Mouse (Mus musculus) ES-Bruce4 (cell line): ENCODE results near the gene Faap24. TPM values are rescaled to one million over a fixed set of nuclear protein-coding genes. Genes with fewer than 3 reads are reported as not detected.
A peak's percentile ranks its signal among the peaks of the same experiment; 100 is the strongest.

Experiments
- H3K27ac ChIP-seq: 2 replicates; pipeline ENCODE4 v1.5.1; 2012; ENCODE audit warnings: low read length, inconsistent platforms; ENCODE audit not compliant: insufficient read depth
- H3K27me3 ChIP-seq: 2 replicates; pipeline ENCODE4 v1.6.1; 2012; ENCODE audit warnings: mild to moderate bottlenecking, low read length, inconsistent platforms; ENCODE audit not compliant: control insufficient read depth, poor library complexity, insufficient read depth, severe bottlenecking
- H3K36me3 ChIP-seq: 2 replicates; pipeline ENCODE4 v1.6.1; 2012; ENCODE audit warnings: inconsistent platforms, mild to moderate bottlenecking, low read length, moderate library complexity; ENCODE audit not compliant: control insufficient read depth, poor library complexity, insufficient read depth, severe bottlenecking
- H3K4me1 ChIP-seq: one replicate; pipeline ENCODE4 v1.8.1; 2011; ENCODE audit warnings: low read length; ENCODE audit not compliant: control insufficient read depth, insufficient read depth
- H3K4me3 ChIP-seq: 2 replicates; pipeline ENCODE4 v1.5.1; 2011; ENCODE audit warnings: low read depth, mild to moderate bottlenecking, low read length
- H3K9ac ChIP-seq: 2 replicates; pipeline ENCODE4 v1.6.1; 2012; ENCODE audit warnings: low read depth, mild to moderate bottlenecking, inconsistent platforms; ENCODE audit not compliant: poor library complexity, severe bottlenecking
- H3K9me3 ChIP-seq: replicated peaks from 2 replicates; pipeline ENCODE4 v1.6.1; 2012; ENCODE audit warnings: mild to moderate bottlenecking, low read length, inconsistent platforms; ENCODE audit not compliant: control insufficient read depth, poor library complexity, insufficient read depth, severe bottlenecking
- CTCF ChIP-seq: IDR thresholded peaks from one replicate; pipeline ENCODE4 v1.8.1; 2011; ENCODE audit warnings: low read depth, low read length
- EP300 ChIP-seq: IDR thresholded peaks from 2 replicates; pipeline ENCODE4 v1.6.1; 2011; ENCODE audit warnings: low read depth, low read length; ENCODE audit not compliant: insufficient read depth
- POLR2A ChIP-seq: IDR thresholded peaks from one replicate; pipeline ENCODE4 v1.8.1; 2011; ENCODE audit warnings: low read length; ENCODE audit not compliant: insufficient read depth
- polyA plus RNA-seq: library from polyadenylated mRNA; stranded (reverse); fragments of >200 nt; gene quantifications from 2 replicates; pipeline ENCODE4 v1.2.4, GENCODE M21; 2011; ENCODE audit warnings: low read depth; ENCODE audit not compliant: missing spikeins, insufficient read depth, insufficient read length

The Faap24 gene
- polyA plus RNA-seq, 1 experiment = 9.1 TPM

GRCm38 (mm10) chr7:35386525-35386952 lies 10.1 kb downstream of the Faap24 start:
- H3K4me1 ChIP-seq = peaks cover 4% of the 10 kb centered on the region
- no peak overlapping the region for H3K27ac ChIP-seq
- H3K9me3 ChIP-seq = no peaks in the 10 kb centered on the region
- TF ChIP-seq CTCF (peak; percentile 83), POLR2A (no peak)
- no peaks in the 10 kb centered on the region for H3K36me3 ChIP-seq
- no peaks in the 10 kb centered on the region for H3K27me3 ChIP-seq
- no peak overlapping the region for H3K9ac ChIP-seq
- no peak overlapping the region for H3K4me3 ChIP-seq

- Histone ChIP-seq H3K27ac (peak overlapping the region; percentile 90), H3K9ac (no peak overlapping the region), H3K4me1 (no peaks in the 10 kb centered on the region), H3K9me3 (no peaks in the 10 kb centered on the region), H3K27me3 (no peaks in the 10 kb centered on the region), H3K36me3 (no peaks in the 10 kb centered on the region), H3K4me3 (no peak overlapping the region)
- TF ChIP-seq EP300 (0 out of 2 replicates have a peak, but pooled peaks have one; percentile 23), CTCF (no peak)
These were observed 13.8 kb downstream of the Faap24 start for GRCm38 (mm10) chr7:35382706-35383353.

- H3K4me3 ChIP-seq = no peak overlapping the region
- no peak overlapping the region for H3K9ac ChIP-seq
- H3K27me3 ChIP-seq = no peaks in the 10 kb centered on the region
- peak overlapping the region; percentile 87 for H3K27ac ChIP-seq
- no peaks in the 10 kb centered on the region for H3K9me3 ChIP-seq
- H3K36me3 ChIP-seq = no peaks in the 10 kb centered on the region
- no peak for TF ChIP-seq EP300
- no peak for TF ChIP-seq POLR2A
- TF ChIP-seq CTCF = no peak
- no peaks in the 10 kb centered on the region for H3K4me1 ChIP-seq
These were observed 14.8 kb downstream of the Faap24 start for GRCm38 (mm10) chr7:35381861-35382260.

GRCm38 (mm10) chr7:35380351-35380750 lies 16.3 kb downstream of the Faap24 start:
- Histone ChIP-seq H3K27me3 (no peaks in the 10 kb centered on the region), H3K27ac (no peak overlapping the region), H3K9ac (no peak overlapping the region), H3K4me1 (no peaks in the 10 kb centered on the region), H3K36me3 (no peaks in the 10 kb centered on the region), H3K4me3 (no peak overlapping the region), H3K9me3 (no peaks in the 10 kb centered on the region)
- TF ChIP-seq CTCF = no peak
- TF ChIP-seq EP300 = no peak
- no peak for TF ChIP-seq POLR2A

- TF ChIP-seq CTCF (no peak), POLR2A (no peak)
- no peaks in the 10 kb centered on the region for H3K36me3 ChIP-seq
These were observed 17.0 kb downstream of the Faap24 start for GRCm38 (mm10) chr7:35379492-35380119.

GRCm38 (mm10) chr7:35376623-35377022 lies 20.0 kb downstream of the Faap24 start:
- H3K4me1 ChIP-seq = no peaks in the 10 kb centered on the region
- H3K4me3 ChIP-seq = no peak overlapping the region
- H3K9ac ChIP-seq = no peak overlapping the region
- TF ChIP-seq CTCF (no peak), EP300 (no peak), POLR2A (no peak)
- no peaks in the 10 kb centered on the region for H3K36me3 ChIP-seq
- H3K9me3 ChIP-seq = no peaks in the 10 kb centered on the region
- H3K27ac ChIP-seq = no peak overlapping the region
- no peaks in the 10 kb centered on the region for H3K27me3 ChIP-seq

More at GRCm38 (mm10) chr7:35379492-35380119, 17.0 kb downstream of the Faap24 start:
- H3K4me1 ChIP-seq = no peaks in the 10 kb centered on the region
- no peak overlapping the region for H3K27ac ChIP-seq
- H3K9ac ChIP-seq = no peak overlapping the region
- H3K9me3 ChIP-seq = no peaks in the 10 kb centered on the region
- H3K4me3 ChIP-seq = no peak overlapping the region
- no peaks in the 10 kb centered on the region for H3K27me3 ChIP-seq
